Mouse (Mus musculus): ENCODE results near the gene Gm20388.

GRCm38 (mm10) chr8:121647511-121648215 lies 1737.0 kb downstream of the Gm20388 start:
- TF ChIP-seq CTCF (IDR thresholded peaks at IDR 0.05; ENCODE audit: low read depth, low read length) (no peak), POLR2A (IDR thresholded peaks at IDR 0.05; ENCODE audit: insufficient read depth, low read length) (no peak)

Measured in ES-Bruce4 (cell line).